Mouse (Mus musculus) liver, embryonic 14.5 days (tissue): Measurements from ENCODE around the gene Rhoj. TPM values are rescaled to one million over a fixed set of nuclear protein-coding genes. Genes with fewer than 3 reads are reported as not detected.

Experiments used
- ATAC-seq: fragments of 200-750 bp; cut with Nextera tagmentation; 2 replicates; pipeline ENCODE4 v1.8.0; 2017; ENCODE audit warnings: moderate number of reproducible peaks, mild to moderate bottlenecking, moderate library complexity; ENCODE audit not compliant: insufficient read depth
- DNase-seq, 3 experiments: peaks; one replicate each; pipeline ENCODE4 v3.0.0-alpha.2; 2012 to 2013; ENCODE audit warnings: low read depth in 3 of 3, low spot score in 3 of 3
- H3K27ac ChIP-seq: fragments of 300-500 bp; sonication (generic); 2 replicates; pipeline ENCODE4 v1.5.1; 2014; ENCODE audit warnings: moderate library complexity, mild to moderate bottlenecking, control low read depth, inconsistent platforms
- H3K27me3 ChIP-seq: fragments of 300-500 bp; sonication (generic); 2 replicates; pipeline ENCODE4 v1.6.1; 2014; ENCODE audit warnings: mild to moderate bottlenecking, low read length, moderate library complexity; ENCODE audit not compliant: control insufficient read depth, insufficient read depth
- H3K36me3 ChIP-seq: fragments of 300-500 bp; sonication (generic); replicated peaks from 2 replicates; pipeline ENCODE4 v1.6.1; 2014; ENCODE audit warnings: low read depth; ENCODE audit not compliant: control insufficient read depth, insufficient read depth
- H3K4me1 ChIP-seq, 2 experiments: fragments of 200-500 bp in 1 of 2; fragments of 300-500 bp in 1 of 2; sonication (generic) in 1 of 2; replicated peaks; 2 replicates each; pipeline ENCODE4 v1.6.1; 2012 to 2014; ENCODE audit warnings: antibody characterized with exemption in 1 of 2, inconsistent platforms in 1 of 2, low read length in 1 of 2; ENCODE audit not compliant: control insufficient read depth in 2 of 2, insufficient read depth in 2 of 2
- H3K4me2 ChIP-seq: fragments of 300-500 bp; sonication (generic); 2 replicates; pipeline ENCODE4 v1.6.1; 2014; ENCODE audit warnings: low read depth, mild to moderate bottlenecking, control low read depth, moderate library complexity
- H3K4me3 ChIP-seq, 2 experiments: fragments of 200-500 bp in 1 of 2; fragments of 300-500 bp in 1 of 2; sonication (generic) in 1 of 2; 2 replicates each; pipeline ENCODE4 v1.5.1; 2012 to 2014; ENCODE audit warnings: low read depth in 2 of 2, low read length in 2 of 2, mild to moderate bottlenecking in 2 of 2, control low read depth in 1 of 2, inconsistent platforms in 1 of 2, moderate library complexity in 1 of 2; ENCODE audit not compliant: insufficient read depth in 1 of 2
- H3K9ac ChIP-seq: fragments of 300-500 bp; sonication (generic); replicated peaks from 2 replicates; pipeline ENCODE4 v1.6.1; 2014; ENCODE audit warnings: mild to moderate bottlenecking, control low read depth, moderate library complexity
- H3K9me3 ChIP-seq: fragments of 300-500 bp; sonication (generic); 2 replicates; pipeline ENCODE4 v1.6.1; 2016; ENCODE audit warnings: low read length, mixed read lengths; ENCODE audit not compliant: control insufficient read depth
- CTCF ChIP-seq: IDR thresholded peaks from 2 replicates; pipeline ENCODE4 v1.5.1; 2016; ENCODE audit warnings: antibody characterized with exemption, low read depth, control low read depth
- EP300 ChIP-seq: IDR thresholded peaks from 2 replicates; pipeline ENCODE4 v1.6.1; 2016; ENCODE audit warnings: antibody characterized with exemption, low read depth
- WGBS: fragments of 180-500 bp; shearing (Covaris S2); extraction: QIAGEN DNeasy Blood & Tissue Kit; methylation state at CpG from one replicate; pipeline ENCODE4 v1.1.7; 2014; ENCODE audit not compliant: insufficient replicate concordance; 5-methylcytosine and 5-hydroxymethylcytosine counted together
- polyA plus RNA-seq, 2 experiments: library from polyadenylated mRNA; depleted of rRNA in 1 of 2; stranded (reverse) in 1 of 2; unstranded in 1 of 2; fragments of >200 nt; fragmentation: Nextera tagmentation in 1 of 2; extraction: Ambion mirVana in 1 of 2; gene quantifications; 2 replicates each; pipeline versions ENCODE4 v1.2.1 to v1.2.3; 2012 to 2014

Rhoj gene
- polyA plus RNA-seq, 2 experiments = 3.1 to 4.4 TPM

GRCm38 (mm10) chr12:75387156-75387555 lies 79.0 kb downstream of the Rhoj start:
- H3K9me3 ChIP-seq = no peaks in the 10 kb centered on the region

GRCm38 (mm10) chr12:75387846-75388245 lies 79.7 kb downstream of the Rhoj start:
- WGBS = 69% methylated on average over 15 of the region's 15 CpGs
- ATAC-seq = no peak
- H3K4me3 ChIP-seq = no peak overlapping the region

More at GRCm38 (mm10) chr12:75387156-75387555, 79.0 kb downstream of the Rhoj start:
- no peak for DNase-seq
- H3K27me3 ChIP-seq = no peaks in the 10 kb centered on the region
- H3K4me2 ChIP-seq = no peak overlapping the region
- no peaks in the 10 kb centered on the region for H3K4me1 ChIP-seq
- no peak overlapping the region for H3K9ac ChIP-seq
- ATAC-seq = no peak
- no peak overlapping the region for H3K27ac ChIP-seq
- H3K36me3 ChIP-seq = no peaks in the 10 kb centered on the region
- TF ChIP-seq EP300 (no peak), CTCF (no peak)
- no peak overlapping the region for H3K4me3 ChIP-seq
- 64% methylated on average over 8 of the region's 8 CpGs for WGBS

GRCm38 (mm10) chr12:75388521-75388920 lies 80.4 kb downstream of the Rhoj start:
- Histone ChIP-seq H3K27ac (no peak overlapping the region), H3K36me3 (no peaks in the 10 kb centered on the region), H3K4me2 (no peak overlapping the region), H3K27me3 (no peaks in the 10 kb centered on the region), H3K9ac (no peak overlapping the region), H3K9me3 (no peaks in the 10 kb centered on the region), H3K4me1 (no peaks in the 10 kb centered on the region), H3K4me3 (no peak overlapping the region)
- DNase-seq (no peak), ATAC-seq (no peak)
- TF ChIP-seq EP300 (no peak), CTCF (no peak)
- WGBS = 75% methylated on average over 9 of the region's 9 CpGs

More at GRCm38 (mm10) chr12:75387846-75388245, 79.7 kb downstream of the Rhoj start:
- Histone ChIP-seq H3K27ac (no peak overlapping the region), H3K36me3 (no peaks in the 10 kb centered on the region), H3K27me3 (no peaks in the 10 kb centered on the region), H3K9me3 (no peaks in the 10 kb centered on the region), H3K4me2 (no peak overlapping the region), H3K9ac (no peak overlapping the region), H3K4me1 (no peaks in the 10 kb centered on the region)
- no peak for TF ChIP-seq EP300
- no peak for TF ChIP-seq CTCF
- DNase-seq = no peak

GRCm38 (mm10) chr12:75389308-75390135 lies 81.4 kb downstream of the Rhoj start:
- Histone ChIP-seq H3K4me2 (no peak overlapping the region), H3K27ac (no peak overlapping the region), H3K9me3 (no peaks in the 10 kb centered on the region), H3K27me3 (no peaks in the 10 kb centered on the region), H3K4me3 (no peak overlapping the region), H3K4me1 (no peaks in the 10 kb centered on the region), H3K9ac (no peak overlapping the region), H3K36me3 (no peaks in the 10 kb centered on the region)
- peak; percentile 58; the same call in 1 of the 2 replicates for TF ChIP-seq CTCF
- no peak for TF ChIP-seq EP300
- no peak for ATAC-seq
- DNase-seq = no peak
- 40% methylated on average over 20 of the region's 20 CpGs for WGBS

- Histone ChIP-seq H3K36me3 (no peaks in the 10 kb centered on the region), H3K27me3 (no peaks in the 10 kb centered on the region), H3K9ac (no peak overlapping the region), H3K27ac (no peak overlapping the region), H3K4me3 (no peak overlapping the region), H3K4me1 (no peaks in the 10 kb centered on the region), H3K4me2 (no peak overlapping the region), H3K9me3 (no peaks in the 10 kb centered on the region)
- DNase-seq = no peak
- 80% methylated on average over 9 of the region's 9 CpGs for WGBS
- TF ChIP-seq EP300 (no peak), CTCF (no peak)
- ATAC-seq = no peak
Measured at GRCm38 (mm10) chr12:75391526-75391925, 83.4 kb downstream of the Rhoj start.
